Mouse (Mus musculus) Patski (cell line): ENCODE results near the gene Rin2. TPM values are rescaled to one million over a fixed set of nuclear protein-coding genes. Genes with fewer than 3 reads are reported as not detected.
A peak's percentile ranks its signal among the peaks of the same experiment; 100 is the strongest.

Experiments
- ATAC-seq: fragments of 100-300 bp; one replicate; pipeline ENCODE4 v1.8.0; 2021
- CTCF ChIA-PET: fragments of 350-600 bp; sonication (Branson Sonifier 250); formaldehyde crosslinking; loops from one replicate; lab custom pipeline; 2022; ENCODE audit warnings: inconsistent platforms; lab: Charles Lee
- POLR2A ChIA-PET: fragments of 350-600 bp; sonication (Branson Sonifier 250); formaldehyde crosslinking; loops from one replicate; lab custom pipeline; 2022; ENCODE audit warnings: antibody characterized with exemption, inconsistent platforms; lab: Charles Lee
- DNase-seq: peaks from one replicate; pipeline ENCODE4 v3.0.0-alpha.2; 2011; ENCODE audit warnings: low read depth, low spot score
- H3K27me3 ChIP-seq: fragments of 371-371 bp; one replicate; pipeline ENCODE4 v1.5.1; 2021
- CTCF ChIP-seq: fragments of 100-300 bp; IDR thresholded peaks from one replicate; pipeline ENCODE4 v1.5.1; 2021
- in situ Hi-C: fragments of 300-500 bp; cut with MboI; formaldehyde crosslinking; loops from 3 replicates; pipeline ENCODE4 v1.11.1; 2018; ENCODE audit warnings: low pct_unique_long_range_greater_than_20kb, mixed read lengths
- polyA plus RNA-seq: library from polyadenylated mRNA; unstranded; gene quantifications from one replicate; pipeline ENCODE4 v1.2.3, GENCODE M21; 2021

Gene Rin2
- polyA plus RNA-seq, 1 experiment from 2014 or later, result 38.7 TPM

DNA sequence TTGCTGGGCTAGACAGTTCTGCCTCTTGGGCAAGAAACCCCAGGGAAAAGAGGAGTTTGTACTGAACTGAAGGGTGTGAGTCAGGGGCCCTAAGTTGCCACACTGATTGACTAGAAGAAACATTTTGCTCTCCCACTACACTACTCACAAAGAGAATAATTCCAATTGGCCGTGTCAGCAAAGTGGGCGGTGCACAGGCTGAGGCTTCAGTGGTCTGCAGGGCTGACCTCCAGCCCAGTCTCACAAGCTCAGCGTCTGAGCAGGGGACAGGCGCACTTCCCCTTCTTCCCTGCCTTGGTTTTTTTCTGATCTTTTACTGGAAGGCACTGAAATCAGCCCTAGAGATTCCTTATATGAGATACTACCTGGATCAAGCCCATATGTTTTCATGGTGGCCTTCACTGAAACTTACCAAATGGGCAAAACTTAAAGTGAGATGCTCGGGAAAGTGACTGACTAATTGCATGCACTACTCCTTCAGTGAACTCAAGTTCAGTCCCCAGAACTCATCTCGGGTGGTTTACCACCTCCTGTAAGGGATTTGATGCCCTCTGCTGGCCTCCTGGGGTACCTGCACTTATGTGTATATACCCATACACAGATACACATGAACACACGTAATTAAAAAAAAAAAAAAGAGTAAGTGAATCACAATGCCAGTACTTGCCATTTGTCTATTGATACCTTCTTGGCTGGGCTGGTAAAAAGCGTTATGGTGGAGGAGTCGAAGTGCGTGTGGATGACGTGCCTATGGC is 191.9 kb downstream of the Rin2 start:
- ChIA-PET CTCF (interaction anchor here (1.1 kb wide), 1 partner anchor 28 kb away, joined by 3 read pairs; no protein-coding TSS in a partner anchor), POLR2A (no interaction called here)
- no peaks in the 10 kb centered on the region for H3K27me3 ChIP-seq
- DNase-seq (no peak), ATAC-seq (no peak)
- in situ Hi-C loops, result loop anchor here (10.0 kb wide), 1 partner anchor 162 kb away; no protein-coding TSS in a partner anchor
- TF ChIP-seq CTCF, result peak; percentile 29

GRCm38 (mm10) chr2:145871308-145871707 is 196.3 kb downstream of the Rin2 start:
- DNase-seq, result no peak
- H3K27me3 ChIP-seq, result no peaks in the 10 kb centered on the region
- CTCF ChIA-PET, result interaction anchor here (1.0 kb wide), 1 partner anchor 9 kb away, joined by 3 read pairs; no protein-coding TSS in a partner anchor
- POLR2A ChIA-PET, result no interaction called here
- in situ Hi-C loops, result no loop called here
- ATAC-seq, result no peak
- TF ChIP-seq CTCF, result no peak

DNA sequence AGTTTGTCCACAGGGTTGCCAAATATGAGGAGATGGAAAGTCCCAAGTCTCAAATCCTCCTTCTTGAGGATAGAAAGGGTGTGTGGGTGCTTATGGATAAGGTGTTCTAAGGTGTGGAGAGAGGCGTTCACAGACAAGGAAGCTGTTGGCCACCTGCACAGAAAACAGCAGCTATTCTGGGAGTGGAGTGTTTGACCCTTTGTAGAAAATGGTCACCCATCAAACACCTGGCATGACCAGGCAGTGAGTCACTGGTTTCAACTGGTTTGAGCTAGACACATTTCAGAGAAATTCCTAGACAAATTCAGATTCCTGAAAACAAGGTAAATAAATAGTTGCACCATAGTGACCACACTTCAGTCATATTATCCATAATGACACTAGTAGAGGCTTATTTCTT is 197.1 kb downstream of the Rin2 start:
- DNase-seq, result no peak
- in situ Hi-C loops, result no loop called here
- TF ChIP-seq CTCF, result no peak

GRCm38 (mm10) chr2:145873953-145874352 is 198.9 kb downstream of the Rin2 start:
- no peak for TF ChIP-seq CTCF
- ChIA-PET CTCF (interaction anchor here (1.5 kb wide), 1 partner anchor 12 kb away, joined by 3 read pairs; no protein-coding TSS in a partner anchor), POLR2A (no interaction called here)
- H3K27me3 ChIP-seq, result no peaks in the 10 kb centered on the region
- no peak for DNase-seq
- ATAC-seq, result no peak
- in situ Hi-C loops, result no loop called here

More for the DNA sequence above, 197.1 kb downstream of the Rin2 start:
- peak; percentile 44 for ATAC-seq
- ChIA-PET CTCF (no interaction called here), POLR2A (no interaction called here)
- no peaks in the 10 kb centered on the region for H3K27me3 ChIP-seq

- DNase-seq, result no peak
- TF ChIP-seq CTCF, result no peak
- no peak for ATAC-seq
- no peaks in the 10 kb centered on the region for H3K27me3 ChIP-seq
- in situ Hi-C loops, result no loop called here
- ChIA-PET POLR2A (interaction anchor here (0.6 kb wide), 1 partner anchor 80 kb away, joined by 3 read pairs; no protein-coding TSS in a partner anchor), CTCF (interaction anchor here (1.4 to 1.5 kb wide), 2 partner anchors 11 to 27 kb away, joined by 3 to 5 read pairs; partner anchors contain the start of gene Naa20)
Observed at GRCm38 (mm10) chr2:145874879-145875482, 200.0 kb downstream of the Rin2 start.

- POLR2A ChIA-PET, result interaction anchor here (0.5 to 0.6 kb wide), 2 partner anchors 157 to 395 kb away, joined by 3 read pairs; no protein-coding TSS in a partner anchor
- CTCF ChIA-PET, result no interaction called here
- TF ChIP-seq CTCF, result no peak
- no peak for ATAC-seq
- no peaks in the 10 kb centered on the region for H3K27me3 ChIP-seq
- in situ Hi-C loops, result no loop called here
- DNase-seq, result no peak
Observed at GRCm38 (mm10) chr2:145877191-145877590, 202.2 kb downstream of the Rin2 start.

DNA sequence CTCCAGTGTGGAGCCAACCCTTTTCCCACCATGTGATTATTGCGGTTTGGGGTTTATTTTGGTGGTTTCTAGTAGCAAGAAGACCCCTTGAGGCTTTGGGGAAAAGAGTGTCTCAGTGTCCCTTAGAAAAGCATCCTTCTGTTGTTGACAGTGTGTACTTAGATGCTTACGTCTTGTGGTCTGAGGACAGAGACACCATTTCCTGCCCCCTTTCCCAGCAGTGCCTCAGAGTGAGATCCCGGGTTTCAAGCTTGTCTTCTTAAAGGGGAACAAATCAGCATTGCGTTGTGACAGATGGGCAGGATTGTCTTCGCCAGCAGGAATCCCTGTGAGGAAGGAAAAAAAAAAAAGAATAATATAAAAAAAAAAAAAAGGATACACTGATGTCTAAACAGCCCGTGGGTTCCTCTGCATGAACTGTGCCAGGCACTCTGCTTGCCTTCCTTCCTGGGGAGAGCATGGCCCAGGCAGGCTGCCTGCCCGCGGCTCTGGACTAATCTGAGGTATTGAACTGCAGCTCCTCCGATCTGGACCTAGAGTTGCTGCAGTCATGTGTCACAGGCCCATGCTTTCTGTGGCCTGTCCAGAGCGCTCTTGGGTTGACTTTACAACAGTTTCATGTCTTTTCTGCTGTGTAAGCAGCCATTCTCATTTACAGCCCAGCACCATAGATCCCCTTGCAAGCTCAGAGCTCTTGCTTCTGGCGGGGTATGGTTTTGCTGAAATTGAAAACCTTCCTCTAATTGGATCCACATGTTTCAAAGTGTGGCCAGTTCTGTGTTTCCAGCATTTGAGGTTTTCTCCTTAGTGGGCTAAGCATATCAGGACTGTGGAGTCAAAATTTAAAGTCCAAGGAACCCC is 206.1 kb downstream of the Rin2 start:
- in situ Hi-C loops, result no loop called here
- no peak for TF ChIP-seq CTCF
- DNase-seq (no peak), ATAC-seq (no peak)
- ChIA-PET CTCF (interaction anchor here (1.0 to 2.0 kb wide), 5 partner anchors 10 to 181 kb away, joined by 3 to 6 read pairs (median 5); no protein-coding TSS in a partner anchor), POLR2A (interaction anchor here (0.6 to 1.1 kb wide), 4 partner anchors 11 to 201 kb away, joined by 3 to 4 read pairs (median 4); no protein-coding TSS in a partner anchor)
- no peaks in the 10 kb centered on the region for H3K27me3 ChIP-seq

DNA sequence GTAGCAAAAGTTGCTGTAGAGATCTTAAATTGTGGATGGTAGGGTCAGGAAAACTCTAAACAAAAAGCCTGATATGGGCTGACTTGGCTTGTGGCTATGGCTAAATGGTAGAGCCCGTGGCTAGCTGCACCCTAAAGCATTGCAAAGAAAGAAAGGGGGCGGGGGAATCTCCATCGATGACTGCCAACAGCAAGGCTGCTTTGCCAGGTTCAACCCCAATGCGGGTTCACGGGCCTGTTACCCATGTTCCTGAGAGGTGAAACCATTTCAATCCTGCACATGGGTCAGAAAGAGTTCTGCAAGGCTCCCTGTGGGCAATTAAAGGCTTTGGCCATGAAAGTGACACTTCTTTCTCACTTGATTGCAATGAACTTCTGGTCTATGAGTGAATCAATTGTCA is 206.9 kb downstream of the Rin2 start:
- ChIA-PET CTCF (interaction anchor here (1.0 to 2.0 kb wide), 3 partner anchors 10 to 182 kb away, joined by 3 to 6 read pairs (median 5); no protein-coding TSS in a partner anchor), POLR2A (interaction anchor here (0.9 to 1.1 kb wide), 2 partner anchors 10 to 11 kb away, joined by 3 read pairs; no protein-coding TSS in a partner anchor)
- no peaks in the 10 kb centered on the region for H3K27me3 ChIP-seq
- DNase-seq (no peak), ATAC-seq (no peak)
- in situ Hi-C loops, result no loop called here
- TF ChIP-seq CTCF, result no peak

DNA sequence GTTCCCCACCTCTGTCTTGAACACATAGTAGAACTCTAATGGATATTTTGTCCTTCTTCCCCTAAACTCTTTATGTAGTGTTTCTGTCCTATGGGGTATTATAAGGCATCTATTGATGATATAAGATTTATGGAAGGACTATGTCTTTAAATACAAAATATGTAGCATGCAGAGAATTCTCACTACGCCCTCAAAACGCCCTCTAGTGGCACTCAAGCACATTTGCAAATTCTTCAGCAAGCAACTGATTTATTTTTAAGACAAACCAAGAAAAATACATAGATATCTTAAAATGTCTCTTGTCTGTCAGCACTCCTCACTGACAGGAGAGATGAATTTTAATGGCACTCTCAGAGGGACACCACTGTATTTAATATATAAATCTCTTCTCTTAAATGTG is 207.4 kb downstream of the Rin2 start:
- in situ Hi-C loops, result no loop called here
- no peaks in the 10 kb centered on the region for H3K27me3 ChIP-seq
- ATAC-seq, result no peak
- DNase-seq, result no peak
- POLR2A ChIA-PET, result no interaction called here
- peak; percentile 74 for TF ChIP-seq CTCF
- CTCF ChIA-PET, result interaction anchor here (1.0 to 1.5 kb wide), 3 partner anchors 12 to 182 kb away, joined by 3 to 5 read pairs (median 4); no protein-coding TSS in a partner anchor
